Mouse (Mus musculus): ENCODE measurements around the gene Fbxo3.
"Not testable (repeated sequence)": the region's sequence is repeated elsewhere in the genome, so short reads cannot be mapped to it uniquely, and the experiment has no call there.

The Fbxo3 gene

GRCm38 (mm10) chr2:104027458-104028138 lies at the start of gene Fbxo3:
TSS of gene Fbxo3 (plus strand) at chr2:104027721.
- DNase-seq = peak; percentile 90 to 93

GRCm38 (mm10) chr2:103982250-103982649 lies 45.3 kb upstream of the Fbxo3 start:
- peak; percentile 66 to 89 for DNase-seq

- DNase-seq = no peak
Measured at GRCm38 (mm10) chr2:103983146-103983545, 44.4 kb upstream of the Fbxo3 start.

GRCm38 (mm10) chr2:103987595-103987994 lies 39.9 kb upstream of the Fbxo3 start:
- DNase-seq = not testable (repeated sequence)

GRCm38 (mm10) chr2:103989724-103990123 lies 37.8 kb upstream of the Fbxo3 start:
- DNase-seq = no peak

- DNase-seq = no peak
Measured at GRCm38 (mm10) chr2:103991303-103991702, 36.2 kb upstream of the Fbxo3 start.

- DNase-seq = no peak
Measured at GRCm38 (mm10) chr2:103992162-103992561, 35.4 kb upstream of the Fbxo3 start.

- no peak for DNase-seq
Measured at GRCm38 (mm10) chr2:103992618-103993332, 34.7 kb upstream of the Fbxo3 start.

- DNase-seq = peak in 1 of 2 experiments; percentile 24
Measured at GRCm38 (mm10) chr2:104001076-104001475, 26.4 kb upstream of the Fbxo3 start.

GRCm38 (mm10) chr2:104001861-104002260 lies 25.7 kb upstream of the Fbxo3 start:
- no peak for DNase-seq

- DNase-seq = peak; percentile 17 to 81
Measured at GRCm38 (mm10) chr2:104002711-104003413, 24.7 kb upstream of the Fbxo3 start.

- peak in 1 of 2 experiments; percentile 25 for DNase-seq
Measured at GRCm38 (mm10) chr2:104007793-104008519, 19.6 kb upstream of the Fbxo3 start.

GRCm38 (mm10) chr2:104008853-104009252 lies 18.7 kb upstream of the Fbxo3 start:
- not testable (repeated sequence) for DNase-seq

GRCm38 (mm10) chr2:104023096-104023495 lies 4.4 kb upstream of the Fbxo3 start:
- no peak for DNase-seq

- DNase-seq = no peak
Measured at GRCm38 (mm10) chr2:104024656-104025055, 2.9 kb upstream of the Fbxo3 start.

GRCm38 (mm10) chr2:104028139-104028723 lies 710 bp downstream of the Fbxo3 start, which contains the start of gene 4931422A03Rik:
TSS of gene 4931422A03Rik (minus strand) at chr2:104028361.
- peak; percentile 13 to 45 for DNase-seq

GRCm38 (mm10) chr2:104029074-104029473 lies 1.6 kb downstream of the Fbxo3 start:
- DNase-seq = no peak

- no peak for DNase-seq
Measured at GRCm38 (mm10) chr2:104030381-104030780, 2.9 kb downstream of the Fbxo3 start.

GRCm38 (mm10) chr2:104032056-104032455 lies 4.5 kb downstream of the Fbxo3 start:
- peak in 1 of 2 experiments; percentile 21 for DNase-seq

- DNase-seq = peak; percentile 54 to 73
Measured at GRCm38 (mm10) chr2:104034832-104035472, 7.4 kb downstream of the Fbxo3 start.

GRCm38 (mm10) chr2:104035595-104035994 lies 8.1 kb downstream of the Fbxo3 start:
- no peak for DNase-seq

- DNase-seq = no peak
Measured at GRCm38 (mm10) chr2:104036316-104036715, 8.8 kb downstream of the Fbxo3 start.

All from kidney, postnatal 36 days (tissue).